Mouse (Mus musculus) embryonic stem cell, embryonic (primary cell): ENCODE data around the gene Tesk1.

Source experiments
- CTCF ChIA-PET, 4 experiments: fragments of 300-600 bp in 2 of 4; fragments of 350-600 bp in 2 of 4; sonication (Branson Sonifier 250); formaldehyde crosslinking; loops; one replicate each; lab custom pipeline; 2022; ENCODE audit warnings: inconsistent platforms in 2 of 4; lab: Charles Lee
- POLR2A ChIA-PET, 4 experiments: fragments of 300-600 bp in 2 of 4; fragments of 350-600 bp in 2 of 4; sonication (Branson Sonifier 250); formaldehyde crosslinking; loops; one replicate each; lab custom pipeline; 2022; ENCODE audit warnings: antibody characterized with exemption in 4 of 4, inconsistent platforms in 1 of 4; lab: Charles Lee

The Tesk1 gene

DNA sequence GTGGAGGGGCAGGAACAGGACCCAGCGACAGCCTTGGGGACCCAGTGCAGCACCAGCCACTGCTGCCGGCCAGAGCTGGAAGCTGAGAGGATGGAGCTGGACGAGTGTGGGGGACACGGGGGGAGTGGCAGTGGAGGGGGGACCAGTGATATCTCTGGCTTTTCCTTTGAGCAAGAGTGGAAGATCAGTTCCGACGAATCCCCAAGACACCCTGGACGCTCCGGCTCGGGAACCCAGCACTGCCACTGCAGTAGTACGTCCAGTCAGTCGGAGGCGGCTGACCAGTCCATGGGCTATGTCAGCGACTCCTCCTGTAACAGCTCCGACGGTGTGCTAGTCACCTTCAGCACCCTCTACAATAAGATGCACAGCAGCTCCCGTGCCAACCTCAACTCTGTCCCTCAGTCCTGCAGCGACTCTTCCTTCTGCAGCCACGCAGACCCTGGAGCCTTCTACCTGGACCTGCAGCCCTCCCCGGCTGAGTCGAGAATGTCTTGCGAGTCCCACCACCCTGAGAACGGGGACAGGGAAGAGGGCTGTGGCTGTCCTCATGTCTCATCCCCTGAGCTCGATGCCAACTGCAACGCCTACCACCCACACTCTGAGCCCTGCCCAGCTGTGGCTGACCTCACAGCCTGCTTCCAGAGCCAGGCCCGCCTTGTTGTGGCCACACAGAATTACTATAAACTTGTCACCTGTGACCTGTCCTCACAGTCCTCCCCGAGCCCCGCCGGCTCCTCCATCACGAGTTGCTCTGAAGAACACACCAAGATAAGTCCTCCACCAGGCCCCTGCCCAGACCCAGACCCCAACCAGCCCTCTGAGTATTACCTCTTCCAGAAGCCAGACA, 26.3 kb upstream of the Tesk1 start:
- ChIA-PET CTCF (interaction anchor here in 2 of 4 experiments (0.5 to 2.0 kb wide), 4 partner anchors 9 to 369 kb away, joined by 3 to 7 read pairs (median 4); no protein-coding TSS in a partner anchor), POLR2A (interaction anchor here in 3 of 4 experiments (0.6 to 3.5 kb wide), 7 partner anchors 9 to 415 kb away, joined by 3 to 19 read pairs (median 4); partner anchors contain the start of gene Vcp (in 1 of the 3))

DNA sequence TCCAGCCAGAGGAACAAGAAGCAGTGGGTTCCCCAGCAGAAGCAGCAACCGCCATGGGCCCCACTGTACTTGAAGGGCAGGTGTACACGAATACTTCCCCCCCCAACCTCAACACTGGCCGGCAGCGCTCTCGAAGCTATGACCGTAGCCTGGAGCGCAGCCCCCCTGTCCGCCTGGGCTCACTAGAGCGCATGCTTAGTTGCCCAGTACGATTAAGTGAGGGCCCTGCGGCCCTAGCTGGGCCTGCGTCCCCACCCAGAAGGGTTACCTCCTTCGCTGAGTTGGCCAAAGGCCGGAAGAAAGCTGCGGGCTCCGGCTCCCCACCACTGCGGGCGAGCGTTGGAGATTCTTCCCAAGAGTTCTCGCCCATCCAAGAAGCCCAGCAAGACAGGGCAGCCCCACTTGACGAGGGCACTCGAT, 25.7 kb upstream of the Tesk1 start:
- POLR2A ChIA-PET: interaction anchor here (0.6 to 3.5 kb wide), 5 partner anchors 9 to 16 kb away, joined by 3 to 19 read pairs (median 3); no protein-coding TSS in a partner anchor

DNA sequence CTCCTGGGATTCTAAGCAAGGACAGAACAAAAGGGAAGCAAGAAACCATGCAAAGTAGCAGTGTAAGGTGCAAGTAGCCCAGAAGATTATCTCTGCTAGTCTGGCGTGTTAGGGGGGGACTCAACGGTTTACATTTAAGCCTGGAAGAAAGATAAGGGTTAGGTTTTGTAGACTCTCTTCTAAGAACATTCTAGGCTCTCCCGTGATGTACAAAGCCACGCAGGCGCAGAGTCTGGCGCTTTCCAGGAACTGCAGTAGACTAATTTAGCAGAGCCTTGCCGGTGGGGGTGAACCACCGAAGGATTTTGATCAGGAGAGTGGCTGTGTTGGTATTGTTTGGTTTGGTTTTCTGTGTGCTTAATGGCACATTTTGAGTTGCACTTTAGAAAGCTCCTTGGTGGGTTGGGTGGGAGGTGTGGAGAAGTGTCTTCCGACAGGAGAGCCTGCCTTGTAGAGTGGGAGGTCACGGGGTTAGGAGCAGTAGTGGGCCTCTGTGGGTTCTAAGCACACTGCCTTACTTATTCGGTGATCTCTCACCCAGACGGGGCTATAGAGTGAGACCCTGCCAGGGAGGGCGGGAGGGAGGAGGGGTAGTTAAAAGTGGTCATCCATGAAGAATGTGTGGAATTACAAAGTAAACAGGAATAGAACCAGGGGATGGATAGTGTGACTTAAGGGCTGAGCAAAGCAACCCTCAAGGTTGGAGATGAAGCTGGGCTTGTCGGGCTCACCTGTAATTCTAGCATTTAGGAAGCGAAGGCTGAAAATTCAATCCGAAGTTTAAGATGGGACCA, 24.3 kb upstream of the Tesk1 start:
- POLR2A ChIA-PET: interaction anchor here in 3 of 4 experiments (0.6 to 1.9 kb wide), 5 partner anchors 10 to 325 kb away, joined by 3 to 10 read pairs (median 4); no protein-coding TSS in a partner anchor
- CTCF ChIA-PET: interaction anchor here in 1 of 4 experiments (0.9 kb wide), 1 partner anchor 370 kb away, joined by 3 read pairs; no protein-coding TSS in a partner anchor

More for the DNA sequence above, 25.7 kb upstream of the Tesk1 start:
- CTCF ChIA-PET: interaction anchor here (0.5 to 2.0 kb wide), 6 partner anchors 10 to 538 kb away, joined by 3 to 7 read pairs (median 4); no protein-coding TSS in a partner anchor

DNA sequence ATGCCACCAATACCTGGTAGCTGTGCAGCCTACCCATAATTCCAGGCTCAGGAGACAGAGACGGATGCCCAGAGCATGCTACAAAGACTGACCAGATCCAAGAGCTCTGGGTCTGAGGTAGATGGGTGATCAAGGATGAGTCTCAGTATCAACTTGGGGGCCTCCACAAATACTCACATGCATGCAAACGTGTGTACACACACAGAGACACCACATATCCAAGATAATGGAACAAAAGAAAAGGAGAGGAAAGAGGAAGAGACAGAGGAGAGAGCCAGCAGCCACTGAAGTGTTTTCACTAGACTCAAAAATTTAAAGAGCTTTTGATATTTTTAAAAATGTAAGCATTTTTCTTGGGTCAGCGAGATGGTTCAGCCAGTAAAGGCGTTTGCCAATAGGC, 23.3 kb upstream of the Tesk1 start:
- POLR2A ChIA-PET: interaction anchor here in 3 of 4 experiments (0.6 to 1.9 kb wide), 4 partner anchors 12 to 326 kb away, joined by 3 to 10 read pairs (median 6); no protein-coding TSS in a partner anchor
- CTCF ChIA-PET: interaction anchor here in 2 of 4 experiments (0.7 to 0.9 kb wide), 2 partner anchors 371 to 440 kb away, joined by 3 to 5 read pairs; no protein-coding TSS in a partner anchor

DNA sequence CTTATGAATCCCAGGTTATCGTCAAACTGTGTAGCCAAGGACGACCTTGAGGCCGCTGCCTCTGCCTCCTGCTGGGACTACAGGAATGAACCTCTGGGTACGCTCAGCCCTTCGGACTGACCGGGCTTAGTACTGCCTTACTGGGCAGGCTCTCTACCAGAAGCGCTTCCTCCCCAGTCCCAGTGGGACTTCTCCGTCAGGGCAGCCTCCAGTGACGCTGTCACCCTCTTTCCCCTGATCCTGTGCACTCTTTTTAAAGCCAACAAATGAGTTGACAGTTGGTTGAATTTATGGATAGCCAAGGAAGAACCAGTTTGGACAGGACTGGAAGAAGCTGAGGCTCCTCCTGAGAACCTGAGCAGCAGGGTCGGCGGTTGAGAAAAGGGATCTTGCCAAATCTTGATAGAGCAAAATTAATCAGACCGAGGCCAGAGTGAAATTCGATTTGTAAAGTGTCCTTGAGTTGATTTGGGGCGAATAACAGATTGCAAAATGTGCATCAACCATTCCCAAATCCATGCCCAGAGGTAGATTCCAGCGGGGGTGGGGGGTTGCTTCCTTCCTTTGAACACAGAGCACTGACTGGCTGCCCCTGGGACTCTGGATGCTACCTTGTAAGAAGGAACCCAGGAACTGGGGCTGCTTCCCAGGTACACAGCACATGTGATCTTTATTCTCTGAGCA, 22.6 kb upstream of the Tesk1 start:
- CTCF ChIA-PET: interaction anchor here in 2 of 4 experiments (0.7 to 1.9 kb wide), 2 partner anchors 11 to 441 kb away, joined by 4 to 5 read pairs; no protein-coding TSS in a partner anchor
- POLR2A ChIA-PET: interaction anchor here in 2 of 4 experiments (1.0 to 1.9 kb wide), 2 partner anchors 13 to 15 kb away, joined by 3 to 8 read pairs; no protein-coding TSS in a partner anchor

DNA sequence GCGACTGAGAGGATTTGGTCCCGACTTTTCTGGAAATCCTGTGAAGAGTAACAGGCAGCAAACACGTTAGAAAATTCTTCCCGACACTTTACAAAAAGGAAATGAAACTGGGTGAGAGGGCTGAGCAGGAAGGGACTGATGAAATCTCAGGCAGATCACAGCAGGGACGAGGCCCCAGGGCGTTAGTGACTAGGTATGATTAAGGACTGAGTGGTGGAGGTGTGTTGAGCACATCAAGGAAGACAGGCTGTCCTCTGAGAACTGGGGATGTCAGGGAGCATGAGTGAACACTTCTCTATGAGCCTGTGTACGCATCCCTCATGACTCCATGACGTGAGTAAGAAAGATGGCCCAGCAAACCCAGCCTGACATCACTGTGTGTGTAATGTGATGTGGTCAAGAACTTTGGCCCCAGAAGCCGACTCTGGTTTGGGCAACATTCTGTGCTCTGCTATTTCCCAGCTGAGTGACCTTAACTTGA, 21.9 kb upstream of the Tesk1 start:
- POLR2A ChIA-PET: interaction anchor here in 2 of 4 experiments (0.7 to 1.5 kb wide), 4 partner anchors 10 to 86 kb away, joined by 3 to 5 read pairs (median 3); no protein-coding TSS in a partner anchor

DNA sequence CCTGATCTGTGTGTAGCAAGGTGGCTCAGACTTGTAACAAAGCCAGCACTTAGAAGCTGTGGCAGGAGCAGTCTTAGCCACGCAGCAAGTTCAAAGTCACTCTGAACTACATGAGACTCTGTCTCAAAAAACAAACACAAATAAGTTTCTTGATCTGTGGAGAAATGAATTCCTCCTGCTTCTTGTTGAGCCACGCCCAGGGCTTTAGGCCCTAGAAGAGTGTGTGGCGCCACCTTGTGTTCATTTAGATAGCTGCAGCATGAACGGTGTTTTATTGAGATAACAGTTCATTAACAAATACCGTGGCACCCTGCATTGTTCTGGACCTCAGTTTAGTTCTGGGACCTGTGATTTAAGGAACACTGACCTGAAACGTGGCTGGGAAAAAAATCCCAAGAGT, 21.4 kb upstream of the Tesk1 start:
- ChIA-PET POLR2A (interaction anchor here in 2 of 4 experiments (0.7 to 1.5 kb wide), 4 partner anchors 9 to 87 kb away, joined by 3 to 5 read pairs (median 4); no protein-coding TSS in a partner anchor), CTCF (interaction anchor here in 3 of 4 experiments (0.5 to 2.4 kb wide), 21 partner anchors 8 to 552 kb away, joined by 3 to 11 read pairs (median 4); partner anchors contain the start of genes Atp8b5 (in 2 of the 3) and Arhgef39 (in 1 of the 3))

More for the DNA sequence above, 21.9 kb upstream of the Tesk1 start:
- CTCF ChIA-PET: interaction anchor here in 2 of 4 experiments (0.9 to 2.3 kb wide), 12 partner anchors 11 to 552 kb away, joined by 3 to 11 read pairs (median 4); partner anchors contain the start of genes Atp8b5 (in 2 of the 2) and Arhgef39 (in 1 of the 2)

DNA sequence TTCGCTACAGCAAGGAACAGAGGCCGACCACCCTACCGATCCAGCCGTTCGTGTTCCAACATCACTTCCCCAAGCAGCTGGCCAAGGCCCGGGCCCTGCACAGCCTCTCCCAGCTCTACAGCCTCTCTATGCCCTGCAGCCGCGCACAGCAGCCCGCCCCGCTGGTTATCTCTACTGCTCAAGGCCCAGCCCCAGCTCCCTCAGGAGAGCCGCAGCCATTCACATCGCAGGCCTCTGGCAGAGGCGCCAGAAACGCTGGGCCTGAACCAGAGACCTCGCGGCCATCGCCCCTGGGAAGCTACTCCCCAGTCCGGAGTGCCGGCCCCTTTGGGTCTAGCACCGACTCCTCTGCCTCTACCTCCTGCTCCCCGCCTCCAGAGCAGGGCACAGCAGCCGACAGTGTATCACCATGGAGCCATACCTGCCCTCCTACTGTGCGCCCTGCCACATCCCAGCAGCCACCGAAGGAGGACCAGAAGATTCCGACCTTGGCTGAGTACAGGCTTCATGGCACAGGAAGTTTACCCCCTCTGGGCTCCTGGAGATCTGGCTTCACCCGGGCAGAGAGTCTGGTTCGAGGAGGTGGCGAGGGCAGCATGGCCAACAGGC, 20.0 kb upstream of the Tesk1 start:
- CTCF ChIA-PET: interaction anchor here (0.6 to 2.4 kb wide), 14 partner anchors 10 to 456 kb away, joined by 3 to 11 read pairs (median 4); partner anchors contain the start of genes Arhgef39 (in 1 of the 4) and Atp8b5 (in 1 of the 4)
- POLR2A ChIA-PET: interaction anchor here in 3 of 4 experiments (0.6 to 3.0 kb wide), 9 partner anchors 10 to 68 kb away, joined by 3 to 16 read pairs (median 4); no protein-coding TSS in a partner anchor

DNA sequence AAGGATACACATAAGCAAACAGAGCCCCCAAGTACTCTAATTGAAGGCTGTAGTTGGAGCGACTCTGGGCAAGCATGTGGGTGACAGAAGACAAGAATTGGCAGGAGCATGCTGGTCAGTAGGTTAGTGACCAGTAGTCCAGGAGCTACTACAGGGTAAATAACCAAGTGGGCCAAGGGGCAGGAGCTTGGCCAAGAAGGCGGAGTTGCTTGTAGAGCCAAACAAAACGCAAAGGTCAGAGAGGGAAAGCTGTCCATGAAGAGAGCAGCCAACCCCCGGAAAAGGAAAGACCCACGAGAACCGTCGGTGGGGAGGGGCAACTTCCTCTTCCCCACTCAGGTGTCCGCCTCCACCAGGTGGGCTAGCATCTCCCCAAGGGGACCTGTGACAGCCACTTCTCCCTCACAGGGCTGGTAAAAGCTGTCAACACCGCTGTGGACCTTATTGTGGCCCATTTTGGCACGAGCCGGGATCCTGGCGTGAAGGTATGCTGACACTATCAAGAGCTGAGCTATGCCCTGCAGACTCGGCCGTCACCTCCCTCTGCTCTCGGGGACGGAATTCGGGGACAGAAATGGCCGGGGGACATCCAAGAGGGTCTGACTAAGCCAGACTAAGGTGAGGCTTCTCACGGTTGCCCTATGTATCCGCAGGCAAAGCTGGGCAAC, 18.3 kb upstream of the Tesk1 start:
- ChIA-PET POLR2A (interaction anchor here in 3 of 4 experiments (0.6 to 3.0 kb wide), 8 partner anchors 15 to 139 kb away, joined by 3 to 16 read pairs (median 3); partner anchors contain the start of genes Creb3 (in 1 of the 3) and Tln1 (in 1 of the 3)), CTCF (interaction anchor here in 2 of 4 experiments (0.7 to 1.7 kb wide), 4 partner anchors 8 to 376 kb away, joined by 3 to 5 read pairs (median 4); no protein-coding TSS in a partner anchor)

DNA sequence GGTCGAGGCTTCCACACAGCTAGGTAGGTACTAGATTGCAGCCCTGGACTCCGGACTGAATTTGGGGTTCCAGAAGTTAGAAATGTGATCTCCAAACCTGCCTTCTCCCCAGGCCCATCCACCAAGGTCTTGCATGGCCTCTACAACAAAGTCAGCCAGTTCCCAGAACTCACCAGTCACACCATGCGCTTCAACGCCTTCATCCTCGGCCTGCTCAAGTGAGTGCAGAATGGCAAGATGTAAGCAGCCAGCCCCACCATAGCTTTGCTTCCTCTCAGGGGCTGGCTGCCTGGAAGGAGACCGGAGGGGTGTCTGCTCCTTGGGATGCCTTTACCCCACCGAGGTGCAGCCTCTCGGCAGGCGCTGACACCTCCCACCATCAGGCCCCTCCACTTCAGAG, 17.7 kb upstream of the Tesk1 start:
- CTCF ChIA-PET: interaction anchor here in 1 of 4 experiments (1.1 to 1.7 kb wide), 3 partner anchors 8 to 376 kb away, joined by 3 to 5 read pairs (median 4); no protein-coding TSS in a partner anchor

DNA sequence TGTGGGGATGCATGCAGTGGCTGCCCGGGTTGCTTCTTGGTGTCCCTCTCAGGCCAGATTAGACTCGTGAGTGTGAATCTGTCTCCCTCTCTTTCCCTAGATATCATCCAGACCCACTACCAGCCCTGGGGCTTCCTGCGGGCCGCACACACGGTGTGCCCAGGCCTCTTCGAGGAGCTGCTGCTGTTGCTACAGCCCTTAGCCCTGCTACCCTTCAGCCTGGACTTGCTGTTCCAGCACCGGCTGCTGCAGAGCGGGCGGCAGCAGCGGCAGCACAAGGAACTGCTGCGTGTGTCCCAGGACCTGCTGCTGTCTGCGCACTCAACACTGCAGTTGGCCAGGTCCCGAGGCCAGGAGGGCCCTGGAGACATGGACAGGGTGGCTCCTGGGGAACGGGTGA, 16.5 kb upstream of the Tesk1 start:
- ChIA-PET CTCF (interaction anchor here in 1 of 4 experiments (0.9 kb wide), 1 partner anchor 105 kb away, joined by 4 read pairs; no protein-coding TSS in a partner anchor), POLR2A (interaction anchor here in 3 of 4 experiments (0.6 to 1.6 kb wide), 3 partner anchors 20 to 430 kb away, joined by 3 to 4 read pairs (median 3); no protein-coding TSS in a partner anchor)

More for the DNA sequence above, 17.7 kb upstream of the Tesk1 start:
- POLR2A ChIA-PET: interaction anchor here in 2 of 4 experiments (0.6 to 1.0 kb wide), 5 partner anchors 16 to 94 kb away, joined by 3 read pairs; no protein-coding TSS in a partner anchor

DNA sequence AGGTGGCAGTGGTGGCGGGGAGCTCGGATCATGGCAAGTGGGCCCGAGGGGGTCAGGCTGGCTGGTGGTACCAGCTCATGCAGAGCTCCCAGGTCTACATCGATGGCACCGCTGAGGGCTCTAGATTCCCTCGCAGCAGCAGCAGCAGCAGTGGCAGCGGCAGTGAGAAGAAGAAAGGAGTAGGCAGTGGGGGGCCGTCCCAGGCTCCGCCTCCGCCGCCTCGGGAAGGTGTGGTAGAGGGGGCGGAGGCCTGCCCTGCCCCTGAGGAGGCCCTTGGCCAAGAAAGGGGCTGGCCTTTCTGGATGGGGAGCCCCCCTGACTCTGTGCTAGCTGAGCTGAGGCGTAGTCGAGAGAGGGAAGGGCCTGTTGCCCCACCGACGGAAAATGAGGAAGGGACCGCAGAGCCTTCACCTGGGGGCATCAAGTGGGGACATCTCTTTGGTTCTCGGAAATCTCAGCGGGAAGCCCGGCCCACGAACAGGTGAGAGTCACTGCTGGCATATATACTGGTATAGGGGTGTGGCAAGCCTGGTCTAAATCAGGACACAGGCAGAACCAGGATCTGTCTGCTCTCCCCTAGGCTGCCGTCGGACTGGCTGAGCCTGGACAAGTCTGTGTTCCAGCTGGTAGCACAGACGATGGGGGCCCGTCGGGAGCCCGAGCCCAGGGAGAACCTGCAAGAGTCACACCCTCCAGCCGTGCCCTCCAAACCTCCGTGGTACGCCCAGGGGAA, 15.9 kb upstream of the Tesk1 start:
- ChIA-PET POLR2A (interaction anchor here in 3 of 4 experiments (0.6 to 1.6 kb wide), 3 partner anchors 20 to 430 kb away, joined by 3 to 4 read pairs (median 3); no protein-coding TSS in a partner anchor), CTCF (interaction anchor here in 1 of 4 experiments (0.9 kb wide), 1 partner anchor 105 kb away, joined by 4 read pairs; no protein-coding TSS in a partner anchor)

DNA sequence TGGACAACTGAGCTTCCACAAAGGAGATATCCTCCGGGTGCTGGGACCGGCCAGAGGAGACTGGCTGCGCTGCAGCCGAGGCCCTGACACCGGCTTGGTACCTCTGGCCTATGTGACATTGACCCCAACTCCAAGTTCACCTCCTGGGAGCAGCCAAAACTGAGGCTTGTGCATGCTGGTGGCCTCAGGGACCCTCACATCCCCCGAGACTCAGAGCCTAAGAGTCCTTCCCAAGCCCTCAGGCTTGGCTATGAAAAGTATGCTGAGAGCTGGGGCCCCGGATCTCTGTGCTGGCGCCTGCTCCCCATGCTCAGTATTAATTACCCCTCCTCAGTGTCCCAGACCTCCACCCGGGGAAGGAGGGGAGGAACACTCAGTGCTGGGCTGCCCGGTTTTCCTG, 15.3 kb upstream of the Tesk1 start:
- POLR2A ChIA-PET: interaction anchor here in 1 of 4 experiments (1.6 kb wide), 1 partner anchor 73 kb away, joined by 3 read pairs; the partner anchor contains the start of gene Arhgef39

DNA sequence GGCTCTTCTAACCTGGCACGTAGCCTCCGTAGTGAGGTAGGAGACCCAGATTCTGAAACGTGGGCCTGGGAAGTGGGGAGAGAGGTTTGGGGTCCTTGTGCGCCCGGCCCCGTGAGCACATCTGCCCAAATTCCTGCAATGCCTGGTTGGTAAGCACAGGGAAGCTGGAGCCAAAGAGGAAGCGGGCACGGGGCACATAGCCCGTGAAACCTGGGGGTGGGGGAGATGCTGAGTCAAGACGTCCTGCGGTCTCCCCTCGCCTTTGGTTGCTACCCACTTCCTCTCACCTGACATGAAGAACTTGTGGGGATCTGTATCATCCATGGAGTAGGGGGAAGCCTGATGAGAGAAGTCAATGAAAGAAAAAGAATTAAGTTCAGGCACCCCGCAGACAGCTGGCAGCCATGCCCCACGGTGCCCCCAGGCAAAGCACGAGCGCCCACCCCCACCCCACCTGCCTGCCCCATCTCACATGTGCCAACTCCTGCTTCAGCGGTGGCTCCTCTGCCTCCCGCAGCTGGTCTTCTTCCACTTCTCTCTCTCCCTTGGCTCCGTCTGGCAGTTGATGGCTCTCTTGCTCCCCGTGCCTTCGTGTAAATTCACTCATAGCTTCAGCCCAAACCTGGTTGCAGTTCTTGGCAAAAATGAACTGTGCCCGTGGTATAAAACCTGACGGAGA, 14.1 kb upstream of the Tesk1 start:
- CTCF ChIA-PET: interaction anchor here in 3 of 4 experiments (0.5 to 1.7 kb wide), 7 partner anchors 49 to 388 kb away, joined by 3 to 8 read pairs (median 3); partner anchors contain the start of gene Tln1 (in 1 of the 3)
- POLR2A ChIA-PET: interaction anchor here in 3 of 4 experiments (0.6 to 1.7 kb wide), 8 partner anchors 12 to 369 kb away, joined by 3 read pairs; partner anchors contain the start of genes Arhgef39 (in 1 of the 3) and Unc13b (in 1 of the 3)

More for the DNA sequence above, 15.3 kb upstream of the Tesk1 start:
- CTCF ChIA-PET: no interaction called here
